Mouse (Mus musculus) spleen, postnatal 10 days (tissue): ENCODE results near the gene Osbpl10.
"Not testable (repeated sequence)": the region's sequence is repeated elsewhere in the genome, so short reads cannot be mapped to it uniquely, and the experiment has no call there.

Source experiments
- DNase-seq, 2 experiments: peaks; one replicate each; pipeline ENCODE4 v3.0.0; 2021 to 2022; ENCODE audit warnings: low spot score in 2 of 2

Osbpl10 gene

GRCm38 (mm10) chr9:115031046-115031445 lies 52.7 kb downstream of the Osbpl10 start:
- not testable (repeated sequence) for DNase-seq

GRCm38 (mm10) chr9:115032786-115033185 lies 54.4 kb downstream of the Osbpl10 start:
- DNase-seq: no peak

GRCm38 (mm10) chr9:115034271-115034670 lies 55.9 kb downstream of the Osbpl10 start:
- DNase-seq: no peak

GRCm38 (mm10) chr9:115034788-115035187 lies 56.4 kb downstream of the Osbpl10 start:
- no peak for DNase-seq

GRCm38 (mm10) chr9:115038215-115038614 lies 59.8 kb downstream of the Osbpl10 start:
- no peak for DNase-seq

- DNase-seq: no peak
Measured at GRCm38 (mm10) chr9:115038686-115039085, 60.3 kb downstream of the Osbpl10 start.

GRCm38 (mm10) chr9:115039245-115039644 lies 60.9 kb downstream of the Osbpl10 start:
- no peak for DNase-seq

GRCm38 (mm10) chr9:115042571-115042970 lies 64.2 kb downstream of the Osbpl10 start:
- no peak for DNase-seq

GRCm38 (mm10) chr9:115042971-115043706 lies 64.8 kb downstream of the Osbpl10 start:
- no peak for DNase-seq

GRCm38 (mm10) chr9:115043881-115044770 lies 65.8 kb downstream of the Osbpl10 start:
- peak; percentile 14 to 67 for DNase-seq

- DNase-seq: no peak
Measured at GRCm38 (mm10) chr9:115045087-115045800, 66.9 kb downstream of the Osbpl10 start.

GRCm38 (mm10) chr9:115046701-115047100 lies 68.3 kb downstream of the Osbpl10 start:
- DNase-seq: no peak

- DNase-seq: no peak
Measured at GRCm38 (mm10) chr9:115048340-115048739, 70.0 kb downstream of the Osbpl10 start.

GRCm38 (mm10) chr9:115048861-115049260 lies 70.5 kb downstream of the Osbpl10 start:
- DNase-seq: no peak

- DNase-seq: no peak
Measured at GRCm38 (mm10) chr9:115049981-115050720, 71.8 kb downstream of the Osbpl10 start.

- DNase-seq: no peak
Measured at GRCm38 (mm10) chr9:115051976-115052375, 73.6 kb downstream of the Osbpl10 start.

- no peak for DNase-seq
Measured at GRCm38 (mm10) chr9:115053779-115054178, 75.4 kb downstream of the Osbpl10 start.

- DNase-seq: no peak
Measured at GRCm38 (mm10) chr9:115055041-115055830, 76.9 kb downstream of the Osbpl10 start.

- DNase-seq: no peak
Measured at GRCm38 (mm10) chr9:115058806-115059205, 80.4 kb downstream of the Osbpl10 start.

GRCm38 (mm10) chr9:115064834-115065233 lies 86.5 kb downstream of the Osbpl10 start:
- no peak for DNase-seq

- DNase-seq: no peak
Measured at GRCm38 (mm10) chr9:115067071-115067470, 88.7 kb downstream of the Osbpl10 start.
